Mouse (Mus musculus): ENCODE measurements around the gene Trio. TPM values are rescaled to one million over a fixed set of nuclear protein-coding genes. Genes with fewer than 3 reads are reported as not detected.

The Trio gene
- polyA plus RNA-seq, 1 experiment from 2014 or later, result 53.9 TPM

- H3K4me3 ChIP-seq (replicated peaks; ENCODE audit: low read length), result no peak overlapping the region
- ATAC-seq (ENCODE audit: low FRiP score) (no peak), DNase-seq (ENCODE audit: low spot score) (no peak)
- 45% methylated on average over 13 of the region's 13 CpGs for WGBS
- H3K27ac ChIP-seq, result no peak overlapping the region
- H3K36me3 ChIP-seq (replicated peaks; ENCODE audit: control insufficient read depth, insufficient read depth), result no peaks in the 10 kb centered on the region
- H3K4me1 ChIP-seq (replicated peaks; ENCODE audit: control insufficient read depth, insufficient read depth, low read length), result no peaks in the 10 kb centered on the region
- H3K27me3 ChIP-seq (ENCODE audit: control insufficient read depth, insufficient read depth, low read length), result no peaks in the 10 kb centered on the region
- no peak overlapping the region for H3K9ac ChIP-seq
- H3K9me3 ChIP-seq (ENCODE audit: control insufficient read depth, low read length), result no peaks in the 10 kb centered on the region; the same call in 1 of the 2 replicates
- no peak overlapping the region for H3K4me2 ChIP-seq (replicated peaks)
These were observed 38.6 kb upstream of the Trio start for GRCm38 (mm10) chr15:28064081-28064732.

GRCm38 (mm10) chr15:28063466-28063865 is 37.8 kb upstream of the Trio start:
- DNase-seq (ENCODE audit: low spot score) (no peak), ATAC-seq (ENCODE audit: low FRiP score) (no peak)
- Histone ChIP-seq H3K4me3 (replicated peaks; ENCODE audit: low read length) (no peak overlapping the region), H3K27ac (no peak overlapping the region), H3K27me3 (ENCODE audit: control insufficient read depth, insufficient read depth, low read length) (no peaks in the 10 kb centered on the region), H3K4me1 (replicated peaks; ENCODE audit: control insufficient read depth, insufficient read depth, low read length) (no peaks in the 10 kb centered on the region), H3K9ac (no peak overlapping the region), H3K9me3 (ENCODE audit: control insufficient read depth, low read length) (no peaks in the 10 kb centered on the region; the same call in 1 of the 2 replicates), H3K4me2 (replicated peaks) (no peak overlapping the region), H3K36me3 (replicated peaks; ENCODE audit: control insufficient read depth, insufficient read depth) (no peaks in the 10 kb centered on the region)
- 96% methylated on average over 2 of the region's 2 CpGs for WGBS

GRCm38 (mm10) chr15:28062016-28062415 is 36.4 kb upstream of the Trio start:
- Histone ChIP-seq H3K4me2 (replicated peaks) (no peak overlapping the region), H3K4me3 (replicated peaks; ENCODE audit: low read length) (no peak overlapping the region), H3K9me3 (ENCODE audit: control insufficient read depth, low read length) (no peaks in the 10 kb centered on the region; the same call in 1 of the 2 replicates), H3K36me3 (replicated peaks; ENCODE audit: control insufficient read depth, insufficient read depth) (no peaks in the 10 kb centered on the region), H3K27ac (no peak overlapping the region), H3K9ac (no peak overlapping the region), H3K4me1 (replicated peaks; ENCODE audit: control insufficient read depth, insufficient read depth, low read length) (no peaks in the 10 kb centered on the region), H3K27me3 (ENCODE audit: control insufficient read depth, insufficient read depth, low read length) (no peaks in the 10 kb centered on the region)
- WGBS, result 94% methylated on average over 3 of the region's 3 CpGs
- ATAC-seq (ENCODE audit: low FRiP score) (no peak), DNase-seq (ENCODE audit: low spot score) (no peak)

GRCm38 (mm10) chr15:28060977-28061376 is 35.3 kb upstream of the Trio start:
- Histone ChIP-seq H3K9me3 (ENCODE audit: control insufficient read depth, low read length) (no peaks in the 10 kb centered on the region; the same call in 1 of the 2 replicates), H3K4me1 (replicated peaks; ENCODE audit: control insufficient read depth, insufficient read depth, low read length) (no peaks in the 10 kb centered on the region), H3K27ac (no peak overlapping the region), H3K9ac (no peak overlapping the region), H3K4me3 (replicated peaks; ENCODE audit: low read length) (no peak overlapping the region), H3K36me3 (replicated peaks; ENCODE audit: control insufficient read depth, insufficient read depth) (no peaks in the 10 kb centered on the region), H3K27me3 (ENCODE audit: control insufficient read depth, insufficient read depth, low read length) (no peaks in the 10 kb centered on the region), H3K4me2 (replicated peaks) (no peak overlapping the region)
- ATAC-seq (ENCODE audit: low FRiP score) (no peak), DNase-seq (ENCODE audit: low spot score) (no peak)
- 75% methylated on average over 5 of the region's 5 CpGs for WGBS

GRCm38 (mm10) chr15:28060423-28060822 is 34.8 kb upstream of the Trio start:
- H3K27me3 ChIP-seq (ENCODE audit: control insufficient read depth, insufficient read depth, low read length), result no peaks in the 10 kb centered on the region

GRCm38 (mm10) chr15:28057545-28057944 is 31.9 kb upstream of the Trio start:
- no peak overlapping the region for H3K4me2 ChIP-seq (replicated peaks)
- no peak overlapping the region for H3K9ac ChIP-seq
- ATAC-seq (ENCODE audit: low FRiP score) (no peak), DNase-seq (ENCODE audit: low spot score) (no peak)
- WGBS, result 55% methylated on average over 5 of the region's 5 CpGs
- no peak overlapping the region for H3K4me3 ChIP-seq (replicated peaks; ENCODE audit: low read length)
- H3K36me3 ChIP-seq (replicated peaks; ENCODE audit: control insufficient read depth, insufficient read depth), result no peaks in the 10 kb centered on the region
- H3K9me3 ChIP-seq (ENCODE audit: control insufficient read depth, low read length), result no peaks in the 10 kb centered on the region
- H3K27me3 ChIP-seq (ENCODE audit: control insufficient read depth, insufficient read depth, low read length), result no peaks in the 10 kb centered on the region
- H3K27ac ChIP-seq, result no peak overlapping the region
- no peaks in the 10 kb centered on the region for H3K4me1 ChIP-seq (replicated peaks; ENCODE audit: control insufficient read depth, insufficient read depth, low read length)

More at GRCm38 (mm10) chr15:28060423-28060822, 34.8 kb upstream of the Trio start:
- no peak overlapping the region for H3K4me2 ChIP-seq (replicated peaks)
- no peak for ATAC-seq (ENCODE audit: low FRiP score)
- no peaks in the 10 kb centered on the region; the same call in 1 of the 2 replicates for H3K9me3 ChIP-seq (ENCODE audit: control insufficient read depth, low read length)
- no peaks in the 10 kb centered on the region for H3K4me1 ChIP-seq (replicated peaks; ENCODE audit: control insufficient read depth, insufficient read depth, low read length)
- H3K9ac ChIP-seq, result no peak overlapping the region
- no peak for DNase-seq (ENCODE audit: low spot score)
- no peaks in the 10 kb centered on the region for H3K36me3 ChIP-seq (replicated peaks; ENCODE audit: control insufficient read depth, insufficient read depth)
- WGBS, result 25% methylated on average over 6 of the region's 6 CpGs
- no peak overlapping the region for H3K4me3 ChIP-seq (replicated peaks; ENCODE audit: low read length)
- H3K27ac ChIP-seq, result no peak overlapping the region

- Histone ChIP-seq H3K36me3 (replicated peaks; ENCODE audit: control insufficient read depth, insufficient read depth) (no peaks in the 10 kb centered on the region), H3K27ac (no peak overlapping the region), H3K4me1 (replicated peaks; ENCODE audit: control insufficient read depth, insufficient read depth, low read length) (0 out of 2 replicates have a peak, but pooled peaks cover 7% of the 10 kb centered on the region), H3K9me3 (ENCODE audit: control insufficient read depth, low read length) (no peaks in the 10 kb centered on the region), H3K4me3 (replicated peaks; ENCODE audit: low read length) (no peak overlapping the region), H3K27me3 (ENCODE audit: control insufficient read depth, insufficient read depth, low read length) (no peaks in the 10 kb centered on the region), H3K4me2 (replicated peaks) (no peak overlapping the region), H3K9ac (no peak overlapping the region)
- DNase-seq (ENCODE audit: low spot score) (no peak), ATAC-seq (ENCODE audit: low FRiP score) (no peak)
- WGBS, result 97% methylated on average over 1 of the region's 1 CpGs
These were observed 29.1 kb upstream of the Trio start for GRCm38 (mm10) chr15:28054731-28055130.

- Histone ChIP-seq H3K4me1 (replicated peaks; ENCODE audit: control insufficient read depth, insufficient read depth, low read length) (0 out of 2 replicates have a peak, but pooled peaks cover 7% of the 10 kb centered on the region), H3K9ac (no peak overlapping the region), H3K27me3 (ENCODE audit: control insufficient read depth, insufficient read depth, low read length) (no peaks in the 10 kb centered on the region), H3K9me3 (ENCODE audit: control insufficient read depth, low read length) (no peaks in the 10 kb centered on the region), H3K4me3 (replicated peaks; ENCODE audit: low read length) (no peak overlapping the region), H3K27ac (no peak overlapping the region), H3K4me2 (replicated peaks) (no peak overlapping the region), H3K36me3 (replicated peaks; ENCODE audit: control insufficient read depth, insufficient read depth) (no peaks in the 10 kb centered on the region)
- ATAC-seq (ENCODE audit: low FRiP score) (no peak), DNase-seq (ENCODE audit: low spot score) (no peak)
- WGBS, result 45% methylated on average over 1 of the region's 1 CpGs
These were observed 28.5 kb upstream of the Trio start for GRCm38 (mm10) chr15:28054111-28054510.

- ATAC-seq (ENCODE audit: low FRiP score), result no peak
- WGBS, result 47% methylated on average over 6 of the region's 6 CpGs
These were observed 27.6 kb upstream of the Trio start for GRCm38 (mm10) chr15:28053226-28053625.

More at GRCm38 (mm10) chr15:28053226-28053625, 27.6 kb upstream of the Trio start:
- no peaks in the 10 kb centered on the region for H3K36me3 ChIP-seq (replicated peaks; ENCODE audit: control insufficient read depth, insufficient read depth)
- no peak for DNase-seq (ENCODE audit: low spot score)
- H3K27ac ChIP-seq, result no peak overlapping the region
- H3K9ac ChIP-seq, result no peak overlapping the region
- H3K4me3 ChIP-seq (replicated peaks; ENCODE audit: low read length), result no peak overlapping the region
- no peaks in the 10 kb centered on the region for H3K9me3 ChIP-seq (ENCODE audit: control insufficient read depth, low read length)
- H3K27me3 ChIP-seq (ENCODE audit: control insufficient read depth, insufficient read depth, low read length), result no peaks in the 10 kb centered on the region
- H3K4me2 ChIP-seq (replicated peaks), result no peak overlapping the region
- H3K4me1 ChIP-seq (replicated peaks; ENCODE audit: control insufficient read depth, insufficient read depth, low read length), result 0 out of 2 replicates have a peak, but pooled peaks cover 7% of the 10 kb centered on the region
